Mouse (Mus musculus) frontal cortex, adult (tissue): Measurements from ENCODE around the gene Ddc.

Source experiments
- ATAC-seq: cut with Nextera tagmentation; 2 replicates; pipeline ENCODE4 v1.9.2; 2017; ENCODE audit warnings: mild to moderate bottlenecking, moderate library complexity, mixed read lengths; ENCODE audit not compliant: low TSS enrichment

Ddc gene

DNA sequence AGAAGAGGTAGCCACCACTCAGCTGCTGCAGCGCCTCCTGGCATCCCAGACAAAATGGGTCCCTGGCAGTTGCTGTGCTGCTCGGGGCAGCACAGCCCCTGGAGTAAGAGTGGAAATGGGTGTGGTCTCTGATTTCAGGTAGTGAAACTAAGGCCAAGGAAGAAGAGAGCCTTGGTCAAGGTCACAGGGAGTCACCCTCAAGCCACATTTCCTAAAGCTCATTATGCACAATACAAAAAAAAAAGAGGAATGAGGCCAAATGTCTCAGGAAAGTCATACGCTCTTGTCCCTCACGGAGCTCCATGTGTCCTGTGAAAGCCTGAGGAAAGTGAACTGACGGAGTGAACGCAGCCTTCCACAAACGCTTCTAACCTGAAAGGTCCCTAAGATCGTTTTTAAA, 116.2 kb downstream of the Ddc start:
- no peak for ATAC-seq

DNA sequence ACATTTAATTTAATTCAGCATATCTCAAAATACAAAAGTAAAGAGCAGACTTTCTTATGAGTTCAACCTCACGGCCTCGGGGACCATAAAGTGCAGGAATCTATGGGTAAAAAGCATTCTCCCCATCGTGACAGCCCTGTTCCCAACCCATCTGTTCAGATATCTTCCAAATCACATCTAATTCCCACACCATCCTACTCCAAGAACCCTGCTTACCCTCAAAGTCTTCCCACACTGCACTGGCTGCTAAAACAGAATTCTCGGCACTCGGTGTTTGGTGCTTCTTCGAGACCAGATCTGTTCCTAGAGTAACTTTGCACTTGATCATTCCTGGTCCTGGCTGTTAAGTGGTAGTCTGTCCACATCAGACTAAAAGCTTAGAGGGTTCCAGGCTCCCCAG, 119.6 kb downstream of the Ddc start:
- peak; percentile 82 for ATAC-seq

DNA sequence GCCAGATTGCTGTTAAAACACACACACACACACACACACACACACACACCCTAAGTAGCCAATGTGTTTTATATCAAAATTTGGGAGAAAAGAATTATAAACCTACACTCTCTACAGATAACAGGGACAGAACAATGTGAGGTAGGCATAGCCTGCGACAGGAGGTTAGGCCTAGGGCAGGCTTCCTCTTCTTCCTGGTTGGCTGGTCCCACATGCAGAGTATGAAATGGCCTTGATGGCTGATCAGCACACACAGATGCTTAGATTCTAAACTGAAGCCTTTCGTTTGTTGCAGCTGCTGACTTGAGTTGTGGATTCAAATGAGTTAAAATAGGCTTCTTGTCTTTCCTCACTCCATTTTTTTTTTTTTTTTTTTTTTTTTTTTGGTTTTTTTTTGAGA, 120.1 kb downstream of the Ddc start:
- ATAC-seq, result no peak

DNA sequence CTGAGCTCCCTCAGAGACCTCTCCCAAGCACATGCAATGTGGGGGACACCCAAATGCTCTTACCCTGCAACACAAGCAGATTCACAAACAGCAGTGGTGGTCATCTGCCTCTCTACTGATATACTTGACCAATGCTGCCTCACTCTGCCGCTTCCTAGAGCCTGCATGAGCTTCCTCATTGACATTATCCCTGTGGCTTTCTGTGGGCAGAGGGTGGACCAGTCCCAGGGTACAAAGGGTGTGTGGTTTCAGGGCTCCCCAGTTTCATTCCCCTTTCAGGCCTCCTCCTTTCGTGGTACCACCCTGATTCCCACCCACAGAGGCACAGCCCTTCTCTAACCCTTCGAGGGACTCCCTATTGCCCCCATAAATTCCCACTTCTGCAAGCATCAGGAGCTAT, 120.7 kb downstream of the Ddc start:
- no peak for ATAC-seq

DNA sequence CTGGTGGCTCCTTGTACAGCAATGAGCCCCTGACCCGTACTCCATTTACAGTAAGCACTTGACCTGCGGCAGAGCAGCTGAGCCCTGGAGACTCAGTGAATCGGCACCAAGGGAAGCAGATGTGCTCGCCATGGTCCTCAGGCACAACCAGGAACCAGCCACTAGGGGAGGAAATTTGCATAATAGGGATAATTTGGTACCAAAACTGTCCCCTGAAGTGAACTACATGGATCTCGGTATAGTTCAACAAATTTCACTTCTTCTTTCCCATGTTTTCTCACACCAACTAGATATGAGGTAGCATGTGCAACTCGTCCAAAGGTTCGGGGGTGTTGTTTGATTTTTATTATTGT, 121.1 kb downstream of the Ddc start:
- ATAC-seq, result no peak

DNA sequence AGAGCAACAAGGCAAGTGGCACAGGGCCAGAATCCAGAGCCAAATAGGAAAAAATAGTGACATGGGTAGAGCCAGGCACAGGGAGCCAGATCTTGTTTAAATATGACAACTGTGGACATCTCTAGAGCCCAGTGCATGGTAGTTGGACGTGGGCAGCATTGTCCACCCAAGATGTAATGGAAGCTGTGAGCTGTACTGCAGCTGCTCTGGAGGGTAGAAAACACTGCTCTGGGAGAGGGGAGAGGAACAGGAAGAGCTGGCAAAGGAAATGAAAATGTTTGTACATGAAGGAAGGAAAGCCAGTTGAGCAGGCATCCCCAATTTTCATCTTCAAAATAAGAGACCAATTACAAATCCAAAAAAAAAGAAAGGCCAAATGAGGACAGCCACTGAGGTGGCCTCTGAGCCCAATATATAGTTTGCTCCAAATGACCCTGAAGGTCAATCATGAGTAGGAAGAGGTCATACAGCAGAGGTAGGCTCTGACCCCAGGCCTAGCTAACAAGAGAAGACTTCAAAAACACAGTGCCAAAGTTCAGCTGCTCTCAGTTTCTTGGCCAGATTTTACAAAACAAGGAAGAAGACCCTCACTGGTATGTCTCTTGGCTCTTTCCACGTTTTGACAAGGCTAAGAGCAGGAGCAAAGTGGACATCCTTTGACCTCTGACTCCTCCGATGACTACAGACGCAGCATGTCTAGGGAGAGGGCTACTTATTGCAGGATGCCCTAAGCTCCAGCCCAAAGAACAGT, 121.7 kb downstream of the Ddc start:
- ATAC-seq, result no peak

DNA sequence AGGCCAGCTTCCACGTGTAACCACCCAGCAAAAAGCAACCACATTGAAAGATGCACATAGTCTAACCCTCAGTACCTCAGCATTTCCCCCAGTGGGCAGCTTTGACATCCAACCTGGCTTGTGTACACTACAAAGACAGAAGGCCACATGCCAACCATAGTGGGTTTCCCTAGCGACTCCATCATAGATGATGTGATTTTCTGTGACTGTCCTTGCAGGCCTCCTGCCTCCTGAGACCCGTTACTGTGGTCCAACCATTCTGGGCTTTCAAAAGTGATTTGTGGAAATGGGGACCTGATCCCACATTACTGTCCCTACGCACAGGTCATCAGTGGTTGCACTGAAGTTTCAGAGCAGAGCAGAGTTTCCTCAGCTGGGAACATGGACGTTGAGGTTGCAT, 123.1 kb downstream of the Ddc start:
- no peak for ATAC-seq

DNA sequence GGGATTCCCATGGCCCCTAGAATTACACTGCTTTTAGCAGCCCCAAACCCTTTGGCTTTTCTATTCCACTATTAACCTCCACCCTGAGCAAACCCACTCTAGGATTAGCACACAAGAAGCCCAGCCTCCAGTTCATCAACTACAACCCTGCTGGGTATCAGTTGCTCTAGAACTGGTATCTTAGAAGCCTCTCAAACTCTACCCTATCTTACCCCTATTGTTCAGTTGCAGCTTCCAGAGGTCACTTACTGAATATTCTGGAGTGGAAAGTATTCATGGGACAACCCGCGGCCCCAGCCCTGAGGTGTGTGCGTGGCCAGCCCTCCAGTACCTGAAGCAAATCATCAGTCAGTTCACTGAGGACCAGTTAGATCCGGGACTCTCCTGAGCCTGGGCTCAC, 123.6 kb downstream of the Ddc start:
- ATAC-seq, result no peak

DNA sequence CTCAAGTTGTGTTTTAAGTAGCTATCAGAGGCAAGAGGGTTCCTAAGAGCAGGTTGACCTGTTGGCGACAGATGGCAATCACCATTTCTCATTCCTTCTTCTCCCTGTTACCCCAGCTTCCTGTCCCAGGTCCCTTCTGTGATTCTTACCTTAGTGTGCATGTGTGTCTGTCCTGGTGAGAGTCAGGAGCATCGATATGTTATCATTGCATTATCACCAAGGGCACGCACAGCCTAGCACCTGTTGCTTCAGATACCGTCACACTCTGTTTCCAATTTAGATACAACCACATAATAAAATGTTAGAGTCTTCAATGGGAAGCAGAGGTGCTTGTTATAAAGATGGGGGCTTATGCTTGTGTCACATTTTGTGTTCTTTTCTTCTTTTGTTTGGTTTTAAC, 125.7 kb downstream of the Ddc start:
- ATAC-seq, result no peak

DNA sequence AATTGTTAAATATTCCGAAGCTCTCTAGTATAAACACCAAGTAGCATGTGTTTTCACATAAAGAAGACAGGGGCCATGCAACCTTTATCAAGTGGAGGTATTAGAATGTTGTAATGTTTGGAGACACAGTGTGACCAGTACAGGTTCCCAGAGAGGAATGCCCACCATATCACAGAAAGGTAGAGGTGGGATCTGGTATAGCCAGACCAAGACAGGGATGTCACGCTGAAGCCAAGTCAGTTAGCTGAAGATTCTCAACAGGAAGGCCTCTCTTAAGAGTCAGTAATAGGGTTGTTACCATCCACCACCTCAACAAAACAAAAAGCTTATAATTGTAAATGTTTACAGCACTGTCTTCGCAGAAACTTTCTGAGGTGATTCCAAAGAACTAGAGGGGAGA, 127.3 kb downstream of the Ddc start:
- no peak for ATAC-seq

DNA sequence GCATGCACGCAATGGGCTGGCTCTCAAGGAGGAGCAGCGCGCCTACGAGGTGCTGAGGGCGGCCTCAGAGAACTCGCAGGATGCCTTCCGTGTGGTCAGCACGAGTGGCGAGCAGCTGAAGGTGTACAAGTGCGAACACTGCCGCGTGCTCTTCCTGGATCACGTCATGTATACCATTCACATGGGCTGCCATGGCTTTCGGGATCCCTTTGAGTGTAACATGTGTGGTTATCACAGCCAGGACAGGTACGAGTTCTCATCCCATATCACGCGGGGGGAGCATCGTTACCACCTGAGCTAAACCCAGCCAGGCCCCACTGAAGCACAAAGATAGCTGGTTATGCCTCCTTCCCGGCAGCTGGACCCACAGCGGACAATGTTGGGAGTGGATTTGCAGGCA, 128.7 kb downstream of the Ddc start:
- ATAC-seq, result no peak

DNA sequence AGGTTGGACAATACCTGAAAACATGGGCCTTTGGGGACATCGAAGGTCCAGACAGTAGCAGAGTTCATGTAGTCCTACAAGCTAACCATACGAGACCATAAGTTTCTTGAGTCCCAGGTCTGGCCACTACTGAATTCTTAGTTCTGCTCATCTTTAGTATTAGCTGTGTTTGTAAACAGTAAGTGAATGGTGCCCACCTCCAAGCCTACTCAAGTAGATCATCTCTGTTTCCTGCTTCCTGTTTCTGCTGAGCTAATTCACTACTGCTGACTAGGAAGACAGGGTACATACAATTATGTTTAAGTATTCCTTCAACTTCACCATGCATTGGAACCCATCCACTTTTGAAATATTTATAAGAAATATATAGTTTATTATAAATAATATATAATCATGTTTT, 129.9 kb downstream of the Ddc start:
- ATAC-seq, result no peak

DNA sequence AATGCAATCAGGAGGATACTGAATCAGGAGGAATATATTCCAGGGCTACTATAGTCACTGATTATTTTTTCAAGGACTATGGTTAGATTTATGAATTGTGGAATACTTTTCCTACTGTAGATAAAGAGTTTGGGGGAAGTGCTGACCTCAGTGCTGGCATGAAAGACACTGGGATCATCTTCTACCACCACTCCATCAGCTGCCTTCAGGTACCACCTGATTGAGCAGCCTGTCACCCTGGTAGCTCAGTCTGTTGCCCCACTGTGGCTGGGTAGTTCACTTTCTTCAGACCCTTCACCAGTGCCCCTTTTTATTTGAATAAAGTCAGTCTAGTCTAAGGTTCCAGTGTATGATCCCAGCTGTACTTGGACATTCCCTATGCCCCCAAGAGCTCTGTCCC, 131.2 kb downstream of the Ddc start:
- no peak for ATAC-seq

DNA sequence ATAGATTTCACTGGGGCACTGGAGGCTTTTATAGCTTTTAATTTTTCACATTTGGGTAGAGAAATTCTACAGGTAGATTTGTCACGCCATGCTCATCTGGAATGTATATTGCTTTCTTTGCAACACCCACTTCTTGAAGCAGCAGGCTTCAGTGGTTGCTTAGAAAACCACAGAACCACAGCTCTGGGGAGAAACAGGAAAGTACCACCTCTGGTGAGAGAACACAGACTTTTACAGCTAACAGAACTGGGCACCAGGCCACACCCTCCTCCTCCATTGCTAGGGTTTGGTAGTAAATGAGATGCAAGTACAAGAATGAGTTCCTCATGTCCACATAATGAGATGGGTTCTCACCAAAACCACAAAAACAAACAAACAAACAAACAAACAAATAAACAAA, 131.8 kb downstream of the Ddc start:
- ATAC-seq, result no peak

DNA sequence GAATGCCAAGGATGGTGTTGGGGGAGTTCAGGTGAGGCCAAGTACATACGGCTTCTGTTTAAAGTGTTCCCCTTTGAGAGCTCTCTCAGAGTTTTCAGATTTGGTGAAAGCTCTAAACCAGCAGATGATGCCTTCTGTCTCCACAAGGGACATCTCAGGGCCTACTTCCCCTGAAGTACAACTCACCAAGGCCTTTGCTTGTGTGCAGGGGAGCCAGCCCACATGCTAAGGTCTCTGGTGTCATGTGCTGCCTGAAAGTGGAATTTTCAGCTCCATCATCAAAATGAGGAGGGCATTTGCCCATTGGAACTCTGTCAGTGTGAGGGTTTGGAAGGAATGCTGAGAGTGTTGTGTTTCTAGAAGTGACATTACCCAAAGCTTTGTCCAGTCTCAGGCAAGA, 132.5 kb downstream of the Ddc start:
- ATAC-seq, result no peak
